Mouse (Mus musculus) testis, postnatal 10 days (tissue): ENCODE measurements around the gene Gcsh.

ENCODE experiments used
- DNase-seq: peaks from one replicate; pipeline ENCODE4 v3.0.0; 2021; ENCODE audit warnings: low spot score

Gcsh gene

DNA sequence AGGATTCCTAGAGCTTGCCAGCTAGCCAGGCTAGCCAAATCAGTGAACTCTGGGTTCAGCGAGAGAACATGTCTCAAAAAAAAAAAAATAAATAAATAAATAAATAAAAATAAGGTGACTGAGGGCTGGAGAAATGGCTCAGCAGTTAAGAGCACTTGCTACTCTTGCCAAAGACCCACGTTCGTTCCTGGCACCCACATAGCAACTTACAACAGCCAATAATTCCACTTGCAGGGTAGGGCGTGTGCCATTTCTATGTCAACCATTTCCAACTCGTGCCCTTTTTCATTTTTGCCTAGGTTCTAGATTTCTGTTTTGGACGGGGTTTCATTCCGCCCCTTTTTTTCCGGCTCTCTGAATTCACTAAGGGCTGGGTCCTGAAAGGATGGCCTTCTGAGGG lies 15.3 kb downstream of the Gcsh start:
- no peak for DNase-seq

DNA sequence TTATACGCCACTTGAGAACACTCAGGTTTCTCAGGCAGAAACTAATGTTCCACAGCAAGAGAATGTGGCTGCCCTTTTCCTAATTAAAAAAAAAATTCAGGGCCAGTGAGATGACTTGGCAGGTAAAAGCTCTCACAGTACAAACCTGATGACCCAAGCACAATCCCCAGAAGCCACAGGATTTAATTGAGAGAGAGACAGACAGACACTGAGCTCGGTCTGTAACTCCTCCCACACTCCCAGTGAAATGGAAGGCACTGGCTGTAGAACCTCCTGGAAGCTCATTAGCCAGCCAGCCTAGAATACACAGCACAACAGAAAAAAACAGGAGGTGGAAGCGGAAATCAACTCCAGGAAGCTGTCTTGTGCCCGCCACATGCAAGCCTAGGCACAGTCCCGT lies 17.7 kb downstream of the Gcsh start:
- no peak for DNase-seq

DNA sequence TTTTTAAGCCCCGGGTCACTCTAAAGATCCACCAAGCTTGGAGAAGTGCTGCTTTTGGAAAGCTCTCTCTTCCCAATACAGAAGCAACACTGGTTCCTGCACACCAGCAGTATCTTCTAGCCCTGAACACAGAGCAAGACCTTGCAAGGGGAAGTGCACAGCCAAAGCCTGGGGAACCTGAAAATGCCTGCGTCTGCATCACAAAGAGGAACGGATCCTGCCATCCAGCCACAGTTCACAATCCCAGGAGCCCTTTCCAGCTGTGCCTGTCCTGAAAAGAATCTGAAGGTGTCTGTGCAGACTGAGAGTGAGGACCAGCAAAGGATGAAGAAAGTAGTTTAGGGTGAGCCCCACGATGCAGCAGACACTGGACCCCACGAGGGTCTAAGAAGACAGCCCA lies 18.3 kb downstream of the Gcsh start:
- DNase-seq: no peak

DNA sequence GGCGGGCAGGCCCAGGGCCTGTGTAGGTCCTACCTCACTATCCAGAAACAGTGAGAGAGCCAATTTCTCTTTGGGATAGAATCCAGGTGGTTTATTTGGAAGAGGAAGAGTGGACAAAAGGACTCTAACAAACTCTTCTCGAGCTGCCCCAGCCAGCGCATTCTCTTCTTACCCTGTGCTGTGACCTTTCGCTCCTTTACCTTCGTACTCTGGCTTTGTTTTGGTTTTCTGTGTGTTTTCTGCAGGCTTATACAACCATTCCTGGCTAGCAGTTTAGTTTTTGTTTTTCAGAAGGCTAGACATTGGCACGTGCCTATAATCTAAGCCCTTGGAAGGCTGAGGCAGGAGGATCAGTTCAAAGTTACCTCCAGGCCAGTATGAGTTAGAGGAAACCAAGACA lies 23.8 kb downstream of the Gcsh start:
- no peak for DNase-seq

DNA sequence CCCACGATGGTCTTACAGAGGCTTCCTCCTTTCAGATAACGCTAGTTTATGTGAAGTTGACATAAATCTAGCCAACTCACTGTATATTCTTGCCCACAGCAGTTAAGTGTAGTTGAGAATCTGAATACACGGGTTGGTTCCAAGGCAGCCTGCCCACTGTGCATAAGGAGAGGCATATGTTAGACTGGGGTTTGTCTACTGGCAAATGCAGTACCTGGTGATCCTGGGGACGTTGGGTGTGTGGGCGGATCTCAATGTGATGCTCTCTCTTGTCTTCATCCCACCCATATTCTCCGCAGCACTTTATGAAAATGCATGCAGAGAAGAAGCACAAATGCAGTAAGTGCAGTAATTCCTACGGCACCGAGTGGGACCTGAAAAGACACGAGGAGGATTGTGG lies 38.9 kb downstream of the Gcsh start:
- no peak for DNase-seq

DNA sequence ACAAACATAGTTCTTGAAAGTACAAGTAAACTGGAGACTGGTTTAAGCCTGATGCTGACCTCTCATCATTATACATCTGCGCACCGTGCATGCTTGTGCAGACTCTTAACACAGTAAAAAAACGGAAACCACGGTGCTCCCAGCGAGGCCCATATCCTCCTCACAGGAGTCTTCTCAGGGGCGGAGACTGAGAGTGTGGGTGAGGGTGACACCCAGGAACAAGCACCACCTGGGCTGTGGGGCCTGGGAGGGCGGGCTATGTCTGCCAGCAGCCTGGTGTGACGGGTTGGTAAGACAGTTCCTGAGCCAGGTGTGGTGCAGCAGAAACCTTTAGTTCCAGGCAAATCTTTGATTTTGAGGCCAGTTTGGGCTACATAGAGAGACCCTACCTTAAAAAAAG lies 40.9 kb downstream of the Gcsh start:
- no peak for DNase-seq

DNA sequence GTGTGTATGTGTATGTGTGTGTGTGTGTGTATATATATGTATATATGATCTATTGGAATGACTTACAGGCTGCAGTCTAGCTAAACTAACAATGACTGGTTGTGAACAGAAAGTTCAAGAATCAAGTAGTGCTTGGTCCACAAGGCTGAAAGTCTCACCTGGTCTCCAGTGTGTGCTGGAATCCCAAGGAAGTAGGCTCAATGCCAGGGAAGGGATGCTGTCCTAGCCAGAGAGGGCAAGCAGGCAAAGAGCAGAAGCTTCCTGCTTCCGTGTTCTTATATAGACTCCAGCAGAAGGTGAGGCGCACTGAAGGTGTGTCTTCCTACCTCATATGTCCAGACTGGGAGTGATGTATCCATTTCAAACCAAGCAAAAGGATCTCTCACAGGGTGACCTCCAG lies 41.6 kb downstream of the Gcsh start:
- no peak for DNase-seq

DNA sequence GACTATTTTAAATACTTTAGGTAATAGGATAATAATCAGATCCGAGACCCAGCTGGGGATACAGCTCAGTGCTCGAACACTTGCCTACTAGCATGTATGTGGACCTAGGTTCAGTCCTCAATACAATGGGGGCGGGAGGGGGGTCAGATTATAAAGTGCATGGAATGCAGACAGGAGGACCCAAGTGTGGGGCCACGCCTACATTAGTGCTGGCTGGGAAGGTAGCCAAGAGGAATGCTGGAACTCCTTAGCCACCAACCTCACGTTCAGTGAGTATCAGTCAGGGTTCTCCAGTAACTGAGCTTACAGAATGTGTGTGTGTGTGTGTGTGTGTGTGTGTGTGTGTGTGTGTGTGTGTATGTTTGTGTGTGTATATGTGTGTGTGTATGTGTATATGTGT lies 42.0 kb downstream of the Gcsh start:
- no peak for DNase-seq

DNA sequence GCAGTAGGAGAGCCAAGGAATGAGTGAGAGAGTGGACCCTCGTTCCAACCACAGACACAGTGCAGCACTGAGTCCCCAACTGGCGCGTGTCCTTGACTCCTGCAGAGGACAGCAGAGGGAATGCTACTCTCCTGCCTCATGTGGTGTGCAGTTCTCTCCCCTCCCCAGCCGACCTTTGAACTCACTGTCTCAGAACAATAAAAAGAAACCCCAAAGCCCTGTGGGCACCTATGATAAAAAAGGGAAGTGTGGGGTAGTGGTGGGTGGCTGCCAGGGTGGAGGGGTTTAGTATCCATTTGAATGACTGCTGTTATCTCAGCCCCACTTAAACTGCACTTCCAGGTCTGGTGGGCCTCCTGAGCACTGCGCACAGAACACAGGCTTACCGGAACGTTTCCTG lies 45.7 kb downstream of the Gcsh start:
- no peak for DNase-seq

DNA sequence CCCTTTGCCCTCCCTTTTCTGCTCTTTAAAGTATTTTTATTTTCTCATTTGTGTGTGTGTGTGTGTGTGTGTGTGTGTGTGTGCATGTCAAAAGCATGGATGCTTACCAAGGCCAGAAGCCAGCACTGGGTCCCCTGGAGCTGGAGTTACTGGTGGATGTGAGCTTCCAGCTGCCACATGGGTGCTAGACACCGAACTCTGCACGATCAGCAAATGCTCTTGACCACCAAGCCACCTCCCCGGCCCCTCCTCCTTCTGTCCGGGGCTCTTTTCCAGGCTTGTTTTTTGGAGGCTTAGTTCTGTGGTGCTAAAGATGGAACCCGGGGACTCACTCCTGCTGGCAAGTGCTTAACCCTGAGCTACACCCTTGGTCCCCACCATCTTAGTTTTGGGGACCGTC lies 46.5 kb downstream of the Gcsh start:
- no peak for DNase-seq

DNA sequence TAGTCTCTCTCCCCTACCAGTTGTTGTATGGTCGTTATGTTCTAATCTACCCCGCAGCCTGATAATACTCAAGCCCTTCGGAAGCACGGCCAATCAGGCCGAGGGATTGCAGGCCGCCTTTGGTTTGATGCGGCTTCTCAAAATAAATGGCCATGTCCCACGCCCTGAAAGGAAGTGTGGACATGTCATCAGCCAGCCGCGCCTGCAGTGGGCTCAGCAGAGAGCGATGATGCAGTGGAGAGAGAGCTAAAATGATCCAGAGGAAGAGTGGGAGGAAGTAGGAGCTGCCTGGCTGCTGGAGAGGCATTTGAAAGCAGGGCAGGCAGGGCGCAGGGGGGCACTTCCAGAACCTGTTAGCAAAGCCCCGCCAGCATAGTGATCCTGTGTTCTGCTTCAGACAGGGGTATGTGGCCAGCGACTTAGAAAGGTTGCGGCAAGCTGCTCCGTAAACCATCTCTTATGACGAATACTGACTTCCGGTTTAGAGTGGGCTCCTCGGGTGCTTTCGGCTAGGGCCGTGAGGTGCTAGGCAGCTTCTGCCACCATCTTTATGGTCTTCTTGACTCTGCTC lies 47.0 kb downstream of the Gcsh start:
- DNase-seq: no peak

DNA sequence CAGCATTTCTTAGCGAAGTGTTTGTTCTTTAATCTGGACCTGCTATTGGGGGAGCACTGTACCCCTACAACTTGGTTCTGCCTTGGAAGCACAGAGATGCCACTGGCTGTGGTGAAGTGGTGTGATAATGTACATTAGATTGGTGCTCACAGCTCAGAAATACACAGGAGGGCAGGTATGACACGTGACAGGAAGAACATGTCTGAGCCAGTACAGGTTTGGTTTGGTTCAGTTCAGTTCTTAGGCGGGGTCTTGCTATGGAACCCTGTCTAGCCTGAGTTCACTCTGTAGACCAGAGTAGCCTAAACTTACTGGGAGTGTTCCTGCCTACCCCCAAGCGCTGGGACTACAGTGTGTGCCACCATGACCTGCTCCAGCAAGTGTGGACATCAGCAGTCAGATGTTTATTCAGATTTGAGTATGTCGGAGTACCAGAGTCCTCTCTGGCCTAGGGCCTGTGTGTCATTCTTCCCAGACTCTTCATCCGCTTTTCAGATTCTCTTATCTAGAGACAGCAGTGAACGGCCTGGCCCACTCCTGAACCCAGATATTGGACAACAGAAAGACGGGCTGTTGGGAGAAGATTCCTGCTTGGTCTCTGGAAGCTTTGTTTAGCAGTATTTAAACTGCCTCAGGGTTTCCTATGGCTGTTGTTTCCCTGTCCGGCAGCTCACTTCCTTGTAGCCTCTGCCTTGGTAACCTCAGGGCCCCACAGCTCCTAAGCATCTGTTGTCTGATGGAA lies 48.0 kb downstream of the Gcsh start:
- no peak for DNase-seq

DNA sequence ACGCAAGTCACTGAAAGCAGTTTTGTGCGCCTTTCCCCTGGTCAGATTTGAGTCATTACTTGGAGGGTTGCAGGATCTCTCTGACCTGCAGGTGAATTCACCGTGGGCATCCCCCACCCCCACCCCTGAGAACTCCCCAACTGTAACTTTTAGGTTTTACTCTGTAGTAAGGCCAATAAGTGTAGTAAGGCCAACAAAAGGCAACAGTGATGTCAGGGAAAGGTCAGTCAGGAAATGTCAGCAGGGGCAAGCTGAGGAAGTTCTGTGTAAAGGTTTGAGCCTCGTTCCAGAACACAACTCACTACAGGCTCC lies 49.0 kb downstream of the Gcsh start:
- DNase-seq: no peak

DNA sequence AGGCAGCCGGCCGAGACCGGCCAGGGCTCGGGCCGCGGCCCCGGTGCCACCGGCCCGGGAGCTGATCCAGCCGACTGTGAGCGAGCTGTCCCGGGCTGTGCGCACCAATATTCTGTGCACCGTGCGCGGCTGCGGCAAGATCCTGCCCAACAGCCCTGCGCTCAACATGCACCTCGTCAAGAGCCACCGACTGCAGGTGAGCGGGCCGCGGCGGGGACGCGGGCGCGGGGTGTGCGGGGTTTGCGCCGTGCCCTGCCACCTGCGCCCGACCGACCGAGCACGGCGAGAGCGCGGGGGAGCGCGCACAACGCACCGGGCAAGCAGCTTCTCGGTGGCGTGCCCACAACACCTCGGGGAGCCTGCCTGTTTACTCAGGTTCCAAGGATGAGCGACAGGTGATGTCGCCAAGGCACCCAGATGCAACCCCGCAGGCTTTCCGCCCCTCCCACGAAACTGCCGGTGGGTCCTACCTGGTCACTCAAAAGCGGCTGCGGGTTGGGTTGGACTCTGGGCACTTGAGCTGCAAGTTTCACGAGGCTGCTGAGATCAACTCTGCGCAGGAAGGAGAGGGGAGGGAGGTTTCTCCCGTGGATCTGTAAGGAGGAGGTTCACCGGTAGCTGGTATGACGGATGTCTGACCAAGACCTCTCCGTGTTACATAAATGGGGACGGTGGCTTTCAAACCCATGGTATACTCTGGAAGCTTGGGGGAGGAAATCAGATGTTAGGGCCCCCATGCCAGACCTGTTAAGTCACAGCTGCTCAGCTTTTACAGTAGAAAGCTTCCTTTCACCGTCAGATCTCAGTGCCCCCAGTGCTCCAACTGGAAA lies 49.6 kb downstream of the Gcsh start:
- DNase-seq: peak; percentile 53

DNA sequence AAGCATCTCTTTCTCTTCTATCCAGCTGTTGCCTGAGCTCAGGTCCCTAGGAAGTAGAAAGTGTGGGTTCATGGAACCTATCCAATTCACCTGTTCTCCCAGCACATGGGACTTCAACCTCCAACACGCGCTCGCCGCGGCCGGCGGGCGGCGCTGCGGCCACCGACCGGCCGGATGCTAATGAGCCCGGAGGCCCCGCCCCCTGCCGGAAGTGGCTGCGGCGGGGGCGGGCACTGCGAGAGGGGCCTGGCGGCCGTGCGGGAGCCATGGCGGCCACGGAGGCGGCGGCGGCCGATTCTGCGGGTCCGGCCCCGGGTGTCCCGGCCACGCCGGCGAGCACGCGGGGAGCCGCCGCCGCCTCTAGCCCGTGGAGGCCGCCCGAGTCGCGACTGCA lies 50.2 kb downstream of the Gcsh start, which contains the start of gene Atmin:
TSS of gene Atmin (plus strand) at position 233 of the 394 bp plus-strand sequence.
- peak; percentile 95 for DNase-seq

DNA sequence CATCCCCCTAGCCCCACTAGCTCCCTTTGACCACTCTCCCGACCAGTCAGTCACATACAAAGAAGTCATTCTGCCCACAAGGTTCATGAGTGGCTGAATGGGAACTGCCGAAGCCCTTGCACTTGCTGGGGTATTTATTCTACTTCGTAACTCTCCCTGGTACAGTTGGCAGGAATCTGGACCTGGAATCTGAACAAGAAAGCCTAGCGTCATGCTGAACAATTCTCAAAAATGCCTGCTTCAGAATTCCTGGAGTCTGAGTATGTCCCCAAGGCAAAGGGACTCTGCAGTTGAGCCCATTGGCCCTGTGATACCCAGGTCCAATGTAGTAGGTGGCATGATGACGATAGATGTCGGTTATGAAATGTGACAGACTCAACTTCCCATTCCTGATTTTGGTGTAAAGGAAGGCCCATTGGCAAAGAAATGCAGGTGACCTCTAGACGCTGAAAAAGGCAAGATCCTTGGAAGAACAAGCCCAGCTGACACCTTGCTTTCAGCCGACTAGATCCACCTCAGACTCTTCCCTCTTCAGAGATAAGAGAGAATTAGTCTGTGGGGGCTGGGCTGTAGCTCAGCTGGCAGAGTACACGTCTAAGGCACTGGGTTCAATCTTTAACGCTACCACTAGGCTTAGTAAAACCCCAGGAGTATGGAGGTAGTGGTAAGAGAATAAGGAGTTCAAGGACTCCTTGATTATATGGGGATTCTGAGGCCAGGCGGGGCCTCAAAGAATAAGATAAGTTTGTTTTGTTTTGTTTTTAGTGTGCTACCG lies 50.9 kb downstream of the Gcsh start:
- DNase-seq: no peak

DNA sequence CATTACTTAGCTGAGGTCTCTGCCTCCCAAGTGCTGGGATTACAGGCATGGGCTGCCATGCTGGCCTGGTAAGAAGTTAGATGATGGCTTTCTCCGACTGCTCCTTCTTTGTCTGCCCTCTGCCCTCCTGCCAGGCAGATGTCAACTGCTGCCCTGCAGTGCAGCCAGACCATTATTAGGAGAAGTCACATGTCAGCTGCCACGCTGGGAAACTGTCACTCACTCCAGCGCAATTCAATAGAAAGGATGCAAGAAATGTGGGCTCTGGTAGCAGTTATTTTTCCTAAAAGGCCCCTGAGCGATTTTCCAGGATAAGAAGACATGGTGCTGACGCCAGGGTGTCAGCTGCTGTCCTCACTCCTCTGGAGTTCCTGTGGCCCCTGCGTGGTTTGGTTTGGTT lies 57.8 kb downstream of the Gcsh start:
- DNase-seq: no peak

DNA sequence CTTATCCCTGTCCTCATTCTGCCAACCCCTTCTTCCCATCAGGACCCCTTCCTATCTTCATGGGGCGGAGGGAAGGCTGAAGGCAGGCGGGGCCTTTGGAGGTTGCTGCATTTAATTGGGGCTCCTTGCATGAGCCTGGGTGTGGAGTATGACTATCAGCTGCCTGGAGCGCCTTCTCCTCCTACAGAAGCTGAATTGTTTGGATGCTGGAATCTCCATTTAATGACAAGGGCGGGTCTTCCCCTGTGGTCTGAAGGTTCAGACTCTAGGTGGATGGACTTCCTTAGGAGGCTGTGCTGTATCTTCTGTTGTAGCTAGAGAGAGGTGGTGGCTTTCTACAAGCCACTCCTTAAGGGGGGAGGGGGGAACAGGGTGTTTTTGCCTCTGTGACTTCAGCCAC lies 58.4 kb downstream of the Gcsh start:
- DNase-seq: no peak
